Mouse (Mus musculus): Measurements from ENCODE around the gene Cdh10. TPM values are rescaled to one million over a fixed set of nuclear protein-coding genes. Genes with fewer than 3 reads are reported as not detected.

Gene Cdh10
- polyA plus RNA-seq, 1 experiment from 2014 or later: 1.3 TPM

DNA sequence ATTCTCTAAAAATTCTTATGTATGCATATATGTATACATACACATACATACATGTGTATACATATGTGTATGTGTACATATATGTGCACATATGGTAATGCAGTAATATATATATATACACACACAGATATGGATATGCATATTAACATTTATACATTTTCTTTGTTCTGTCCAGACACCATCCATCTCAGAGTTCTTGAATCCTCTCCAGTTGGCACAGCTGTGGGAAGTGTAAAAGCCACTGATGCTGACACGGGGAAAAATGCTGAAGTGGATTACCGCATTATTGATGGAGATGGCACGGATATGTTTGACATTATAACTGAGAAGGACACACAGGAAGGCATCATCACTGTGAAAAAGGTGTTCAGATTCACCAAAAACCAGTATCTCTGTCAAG lies 166.1 kb downstream of the Cdh10 start:
- Histone ChIP-seq H3K36me3 (no peaks in the 10 kb centered on the region), H3K4me2 (no peak overlapping the region), H3K4me3 (no peak overlapping the region), H3K27ac (no peak overlapping the region), H3K9ac (no peak overlapping the region), H3K27me3 (no peaks in the 10 kb centered on the region), H3K9me3 (replicated peaks) (no peaks in the 10 kb centered on the region), H3K4me1 (replicated peaks) (no peaks in the 10 kb centered on the region)
- no peak for ATAC-seq (replicated peaks; ENCODE audit: insufficient number of reproducible peaks, insufficient read depth, low FRiP score, low read depth)
- WGBS: 84% methylated on average over 3 of the region's 3 CpGs

DNA sequence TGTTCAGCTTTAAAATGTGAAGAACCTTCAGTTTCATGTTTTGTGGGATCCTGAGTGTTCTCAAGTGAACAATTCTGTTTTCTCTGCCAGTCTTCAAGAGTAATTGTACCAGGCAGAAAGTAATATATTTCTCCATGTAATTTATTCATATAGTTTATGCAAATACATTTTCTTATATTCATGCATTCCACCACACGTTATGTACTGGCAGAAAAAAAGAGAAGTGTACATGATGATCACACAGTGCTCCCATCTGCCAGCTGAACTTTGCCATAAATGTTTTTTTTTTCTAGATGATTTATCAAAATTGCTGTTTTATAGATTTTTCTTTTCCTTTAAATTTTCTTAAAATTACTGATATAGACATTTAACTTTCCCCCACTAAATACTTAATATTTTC lies 168.9 kb downstream of the Cdh10 start:
- H3K9ac ChIP-seq: no peak overlapping the region
- no peaks in the 10 kb centered on the region for H3K36me3 ChIP-seq
- no peaks in the 10 kb centered on the region for H3K4me1 ChIP-seq (replicated peaks)
- 77% methylated on average over 1 of the region's 1 CpGs for WGBS
- H3K4me3 ChIP-seq: no peak overlapping the region
- H3K9me3 ChIP-seq (replicated peaks): no peaks in the 10 kb centered on the region
- no peak for ATAC-seq (replicated peaks; ENCODE audit: insufficient number of reproducible peaks, insufficient read depth, low FRiP score, low read depth)
- H3K27ac ChIP-seq: no peak overlapping the region
- no peaks in the 10 kb centered on the region for H3K27me3 ChIP-seq
- H3K4me2 ChIP-seq: no peak overlapping the region

DNA sequence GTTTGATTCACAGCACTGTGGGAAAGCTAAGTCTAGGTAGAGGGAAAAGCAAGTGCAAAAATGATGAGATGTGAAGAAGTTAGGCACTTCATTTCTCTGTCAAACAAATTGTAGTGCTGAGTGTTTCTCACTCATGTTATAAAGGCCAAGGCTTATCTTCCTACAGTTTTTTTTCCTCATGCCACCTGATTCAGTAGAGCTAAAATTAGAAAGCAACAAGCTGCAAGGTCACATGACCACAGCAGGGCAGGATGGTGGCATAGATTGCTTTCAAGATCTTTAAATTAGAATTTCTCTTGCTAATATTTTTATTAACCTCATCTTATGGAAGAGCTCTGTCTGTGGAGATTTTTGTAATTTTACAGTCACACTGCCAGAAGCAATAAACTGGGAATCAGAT lies 174.8 kb downstream of the Cdh10 start:
- H3K36me3 ChIP-seq: no peaks in the 10 kb centered on the region
- H3K9ac ChIP-seq: no peak overlapping the region
- 0 out of 2 replicates have a peak, but pooled peaks cover 3% of the 10 kb centered on the region for H3K4me1 ChIP-seq (replicated peaks)
- no peak for ATAC-seq (replicated peaks; ENCODE audit: insufficient number of reproducible peaks, insufficient read depth, low FRiP score, low read depth)
- no peak overlapping the region for H3K27ac ChIP-seq
- no peaks in the 10 kb centered on the region for H3K27me3 ChIP-seq
- H3K9me3 ChIP-seq (replicated peaks): no peaks in the 10 kb centered on the region
- H3K4me3 ChIP-seq: no peak overlapping the region
- no peak overlapping the region for H3K4me2 ChIP-seq

DNA sequence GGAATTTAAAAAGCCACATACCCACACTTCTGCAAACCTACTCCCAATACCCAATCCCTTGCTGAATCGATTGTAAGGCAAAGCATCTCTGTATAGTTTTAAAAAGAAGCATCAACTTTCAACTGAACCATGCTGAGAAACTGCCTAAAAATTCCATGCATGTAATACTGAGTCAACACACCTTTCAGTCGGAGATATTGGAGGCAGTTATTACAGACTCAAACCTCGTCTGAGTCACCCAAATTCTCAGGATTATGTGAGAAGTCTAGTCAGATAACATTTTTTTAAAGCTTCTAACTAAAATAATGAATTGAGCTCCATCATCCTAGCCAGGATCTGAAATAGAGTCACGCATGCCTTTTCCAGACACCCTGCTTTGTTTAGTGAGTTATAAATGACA lies 175.5 kb downstream of the Cdh10 start:
- WGBS: 69% methylated on average over 4 of the region's 4 CpGs
- Histone ChIP-seq H3K27ac (no peak overlapping the region), H3K4me2 (no peak overlapping the region), H3K4me3 (no peak overlapping the region), H3K9me3 (replicated peaks) (no peaks in the 10 kb centered on the region), H3K9ac (no peak overlapping the region), H3K4me1 (replicated peaks) (0 out of 2 replicates have a peak, but pooled peaks cover 3% of the 10 kb centered on the region), H3K36me3 (no peaks in the 10 kb centered on the region), H3K27me3 (no peaks in the 10 kb centered on the region)
- ATAC-seq (replicated peaks; ENCODE audit: insufficient number of reproducible peaks, insufficient read depth, low FRiP score, low read depth): no peak

DNA sequence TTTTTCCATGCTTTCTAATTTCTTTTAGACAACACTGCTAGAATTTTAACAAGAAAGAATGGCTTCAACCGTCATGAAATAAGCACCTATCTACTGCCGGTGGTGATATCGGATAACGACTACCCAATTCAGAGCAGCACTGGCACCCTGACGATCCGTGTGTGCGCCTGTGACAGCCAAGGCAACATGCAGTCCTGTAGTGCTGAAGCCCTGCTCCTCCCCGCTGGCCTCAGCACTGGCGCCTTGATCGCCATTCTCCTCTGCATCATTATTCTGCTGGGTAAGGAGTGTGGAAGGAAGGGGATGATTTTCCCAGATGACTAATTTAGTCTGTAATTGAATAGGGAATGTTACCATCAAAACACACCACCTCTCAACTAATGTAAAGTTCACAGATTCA lies 192.1 kb downstream of the Cdh10 start:
- Histone ChIP-seq H3K9ac (no peak overlapping the region), H3K9me3 (replicated peaks) (no peaks in the 10 kb centered on the region), H3K4me1 (replicated peaks) (no peaks in the 10 kb centered on the region), H3K27ac (no peak overlapping the region), H3K4me3 (no peak overlapping the region), H3K27me3 (no peaks in the 10 kb centered on the region), H3K4me2 (no peak overlapping the region), H3K36me3 (no peaks in the 10 kb centered on the region)
- 79% methylated on average over 10 of the region's 10 CpGs for WGBS
- no peak for ATAC-seq (replicated peaks; ENCODE audit: insufficient number of reproducible peaks, insufficient read depth, low FRiP score, low read depth)

DNA sequence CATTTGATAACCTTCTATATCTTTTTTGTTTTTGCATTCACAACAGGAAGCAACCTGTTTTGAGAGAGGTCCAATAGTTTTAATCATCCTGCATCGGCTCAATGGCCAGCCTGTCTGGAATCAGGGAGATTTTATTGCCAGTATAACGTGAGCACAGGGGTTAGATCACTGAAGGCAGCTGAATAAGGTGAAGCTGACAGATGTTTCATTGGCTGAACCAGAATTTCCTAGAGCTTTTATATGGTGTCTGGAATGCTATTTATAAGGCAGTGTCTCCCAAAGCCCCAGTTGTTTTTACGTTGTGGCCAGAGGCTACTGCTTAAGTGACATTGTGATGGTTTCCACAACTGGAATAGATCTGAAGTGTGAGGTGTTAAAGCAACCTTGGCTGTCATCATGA lies 214.2 kb downstream of the Cdh10 start:
- H3K4me1 ChIP-seq (replicated peaks): no peaks in the 10 kb centered on the region
- H3K9me3 ChIP-seq (replicated peaks): no peaks in the 10 kb centered on the region
- H3K36me3 ChIP-seq: no peaks in the 10 kb centered on the region
- no peak overlapping the region for H3K4me3 ChIP-seq
- no peak overlapping the region for H3K27ac ChIP-seq
- 52% methylated on average over 3 of the region's 3 CpGs for WGBS
- H3K4me2 ChIP-seq: no peak overlapping the region
- no peak for ATAC-seq (replicated peaks; ENCODE audit: insufficient number of reproducible peaks, insufficient read depth, low FRiP score, low read depth)
- H3K9ac ChIP-seq: no peak overlapping the region
- H3K27me3 ChIP-seq: no peaks in the 10 kb centered on the region

DNA sequence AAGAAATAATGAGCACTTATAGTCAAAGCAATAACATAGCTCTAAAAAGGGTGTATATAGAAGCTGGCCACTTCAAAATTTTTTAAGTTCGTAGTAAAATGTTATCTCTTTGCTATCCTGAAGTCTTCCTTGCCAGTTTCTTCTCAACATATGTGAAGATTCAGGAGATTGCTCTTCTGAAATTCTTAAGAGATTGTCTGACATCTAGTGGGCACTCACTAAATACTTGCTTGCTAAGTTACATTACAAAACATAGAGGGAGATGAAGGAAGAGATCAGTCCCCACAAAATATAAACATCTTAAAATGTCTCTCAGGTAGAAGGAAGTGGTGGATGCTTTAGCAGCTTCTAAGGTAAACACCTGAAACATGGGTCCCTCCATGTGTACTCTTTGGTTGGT lies 221.3 kb downstream of the Cdh10 start:
- Histone ChIP-seq H3K4me3 (no peak overlapping the region), H3K9ac (no peak overlapping the region), H3K9me3 (replicated peaks) (no peaks in the 10 kb centered on the region), H3K4me2 (no peak overlapping the region), H3K36me3 (no peaks in the 10 kb centered on the region), H3K27ac (no peak overlapping the region), H3K27me3 (no peaks in the 10 kb centered on the region), H3K4me1 (replicated peaks) (no peaks in the 10 kb centered on the region)
- WGBS: 38% methylated on average over 1 of the region's 1 CpGs
- no peak for ATAC-seq (replicated peaks; ENCODE audit: insufficient number of reproducible peaks, insufficient read depth, low FRiP score, low read depth)

Data from heart, embryonic 15.5 days (tissue).